ENCODE assay signal across 7 mouse cellular contexts in the genomic region with DNA sequence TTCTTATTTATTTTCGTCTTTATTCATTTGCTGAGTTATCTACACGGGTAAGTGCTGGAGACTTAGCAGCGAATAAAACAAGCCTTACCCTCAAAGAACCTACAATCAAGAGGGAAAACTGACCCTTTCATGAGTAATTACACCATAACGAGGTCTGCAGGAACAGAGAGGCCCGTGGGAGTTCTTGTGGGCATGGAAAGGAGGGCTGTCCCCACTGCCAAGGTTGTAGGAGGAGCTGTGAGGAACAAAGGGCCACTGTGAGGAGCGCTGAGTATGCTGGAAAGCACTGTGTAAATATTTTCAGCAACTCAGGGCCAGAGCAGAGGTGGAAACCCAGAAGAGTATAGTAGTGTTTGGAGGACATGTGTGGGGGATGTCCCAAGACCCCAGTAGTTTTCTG.
DNase-seq lines count a peak whose midpoint lies in the region; ATAC-seq lines count a peak whose summit lies in the region.

No protein-coding gene starts in this region.

- no peak overlapping the region; the same call in 1 of the 2 replicates for H3K4me2 ChIP-seq in forebrain, embryonic 13.5 days
- H3K4me2 ChIP-seq in neural tube, embryonic 13.5 days: no peak overlapping the region

- no peak overlapping the region for H3K4me3 ChIP-seq in forebrain, embryonic 13.5 days
- H3K4me3 ChIP-seq in limb, embryonic 10.5 days: no peak overlapping the region
- no peak overlapping the region for H3K4me3 ChIP-seq in neural tube, embryonic 13.5 days

- H3K9ac ChIP-seq in forebrain, embryonic 13.5 days: no peak overlapping the region
- no peak overlapping the region for H3K9ac ChIP-seq in neural tube, embryonic 13.5 days

- H3K36me3 ChIP-seq in forebrain, embryonic 13.5 days (ENCODE audit: poor library complexity, severe bottlenecking): no peaks in the 10 kb centered on the region
- H3K36me3 ChIP-seq in limb, embryonic 10.5 days: peaks cover 3% of the 10 kb centered on the region; the same call in 1 of the 2 replicates
- H3K36me3 ChIP-seq in neural tube, embryonic 13.5 days: no peaks in the 10 kb centered on the region

- DNase-seq in right cerebral cortex, adult 18-20 months: peak; percentile 65
- DNase-seq in right cerebral cortex, postnatal 25 days: no peak
- DNase-seq in limb, embryonic 10.5 days (ENCODE audit: low spot score): no peak
- no peak for DNase-seq in urinary bladder, adult 2 months (ENCODE audit: low spot score)
- DNase-seq in gastrocnemius, adult 8-10 months (ENCODE audit: low spot score in 2 of 2): no peak

- H3K4me1 ChIP-seq in forebrain, embryonic 13.5 days: peaks cover 46% of the 10 kb centered on the region
- H3K4me1 ChIP-seq in limb, embryonic 10.5 days: peaks cover 86% of the 10 kb centered on the region
- peaks cover 33% of the 10 kb centered on the region for H3K4me1 ChIP-seq in neural tube, embryonic 13.5 days (replicated peaks)

- peak; percentile 90 for ATAC-seq in forebrain, embryonic 13.5 days
- peak; percentile 80 for ATAC-seq in neural tube, embryonic 13.5 days (ENCODE audit: low read depth)

- H3K27ac ChIP-seq in forebrain, embryonic 13.5 days: peak overlapping the region; percentile 77
- peak overlapping the region; percentile 79 for H3K27ac ChIP-seq in limb, embryonic 10.5 days
- peak overlapping the region; percentile 73 for H3K27ac ChIP-seq in neural tube, embryonic 13.5 days (replicated peaks)

- WGBS in forebrain, embryonic 13.5 days: 8% methylated on average over 6 of the region's 6 CpGs
- WGBS in limb, embryonic 10.5 days: 25% methylated on average over 6 of the region's 6 CpGs
- WGBS in neural tube, embryonic 13.5 days: 14% methylated on average over 6 of the region's 6 CpGs

- H3K9me3 ChIP-seq in forebrain, embryonic 13.5 days (replicated peaks): no peaks in the 10 kb centered on the region
- no peaks in the 10 kb centered on the region for H3K9me3 ChIP-seq in limb, embryonic 10.5 days (replicated peaks)
- H3K9me3 ChIP-seq in neural tube, embryonic 13.5 days: no peaks in the 10 kb centered on the region

- no peaks in the 10 kb centered on the region for H3K27me3 ChIP-seq in forebrain, embryonic 13.5 days
- H3K27me3 ChIP-seq in limb, embryonic 10.5 days (ENCODE audit: low read depth, poor library complexity, severe bottlenecking): peaks cover 10% of the 10 kb centered on the region; the same call in 1 of the 2 replicates
- H3K27me3 ChIP-seq in neural tube, embryonic 13.5 days: no peaks in the 10 kb centered on the region
